Mouse (Mus musculus): ENCODE results near the gene Dcx. TPM values are rescaled to one million over a fixed set of nuclear protein-coding genes. Genes with fewer than 3 reads are reported as not detected.

The Dcx gene
- polyA plus RNA-seq, 1 experiment from 2014 or later, result 233 TPM

DNA sequence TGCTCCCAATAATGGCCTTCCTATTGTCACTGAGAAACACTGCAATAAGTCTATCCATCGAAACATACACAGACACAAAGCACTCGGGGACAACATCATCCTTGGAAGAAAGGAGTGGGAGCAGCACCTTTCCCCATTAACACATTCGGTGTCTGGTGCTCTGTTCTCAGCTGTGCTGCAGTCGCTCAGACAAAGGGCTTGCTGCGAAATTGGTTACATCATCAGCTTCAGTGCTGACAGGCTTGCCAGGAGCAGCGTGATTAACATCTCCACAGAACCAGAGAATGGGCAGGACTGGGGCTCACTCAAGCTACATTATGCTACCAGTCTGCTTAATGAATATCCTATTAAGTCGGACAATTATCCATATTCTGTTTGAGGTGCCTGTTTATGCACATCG, 30.8 kb downstream of the Dcx start:
- ATAC-seq (peak; percentile 91), DNase-seq (ENCODE audit: low spot score) (peak; percentile 92)
- no peaks in the 10 kb centered on the region for H3K27me3 ChIP-seq (replicated peaks; ENCODE audit: control insufficient read depth, insufficient read depth, low read length)
- H3K36me3 ChIP-seq (ENCODE audit: control insufficient read depth, insufficient read depth, low read length), result no peaks in the 10 kb centered on the region
- H3K9ac ChIP-seq (ENCODE audit: low read length), result peak overlapping the region; percentile 53
- peak overlapping the region; percentile 91 for H3K27ac ChIP-seq (ENCODE audit: low read depth, low read length)
- peaks cover 6% of the 10 kb centered on the region; the same call in 1 of the 2 replicates for H3K4me1 ChIP-seq (ENCODE audit: control insufficient read depth, insufficient read depth, low read length)
- peak overlapping the region; percentile 30 for H3K4me2 ChIP-seq (ENCODE audit: low read length)
- no peaks in the 10 kb centered on the region for H3K9me3 ChIP-seq (replicated peaks; ENCODE audit: control insufficient read depth, low read length)
- H3K4me3 ChIP-seq (ENCODE audit: low read depth, low read length), result no peak overlapping the region
- 29% methylated on average over 8 of the region's 8 CpGs for WGBS

DNA sequence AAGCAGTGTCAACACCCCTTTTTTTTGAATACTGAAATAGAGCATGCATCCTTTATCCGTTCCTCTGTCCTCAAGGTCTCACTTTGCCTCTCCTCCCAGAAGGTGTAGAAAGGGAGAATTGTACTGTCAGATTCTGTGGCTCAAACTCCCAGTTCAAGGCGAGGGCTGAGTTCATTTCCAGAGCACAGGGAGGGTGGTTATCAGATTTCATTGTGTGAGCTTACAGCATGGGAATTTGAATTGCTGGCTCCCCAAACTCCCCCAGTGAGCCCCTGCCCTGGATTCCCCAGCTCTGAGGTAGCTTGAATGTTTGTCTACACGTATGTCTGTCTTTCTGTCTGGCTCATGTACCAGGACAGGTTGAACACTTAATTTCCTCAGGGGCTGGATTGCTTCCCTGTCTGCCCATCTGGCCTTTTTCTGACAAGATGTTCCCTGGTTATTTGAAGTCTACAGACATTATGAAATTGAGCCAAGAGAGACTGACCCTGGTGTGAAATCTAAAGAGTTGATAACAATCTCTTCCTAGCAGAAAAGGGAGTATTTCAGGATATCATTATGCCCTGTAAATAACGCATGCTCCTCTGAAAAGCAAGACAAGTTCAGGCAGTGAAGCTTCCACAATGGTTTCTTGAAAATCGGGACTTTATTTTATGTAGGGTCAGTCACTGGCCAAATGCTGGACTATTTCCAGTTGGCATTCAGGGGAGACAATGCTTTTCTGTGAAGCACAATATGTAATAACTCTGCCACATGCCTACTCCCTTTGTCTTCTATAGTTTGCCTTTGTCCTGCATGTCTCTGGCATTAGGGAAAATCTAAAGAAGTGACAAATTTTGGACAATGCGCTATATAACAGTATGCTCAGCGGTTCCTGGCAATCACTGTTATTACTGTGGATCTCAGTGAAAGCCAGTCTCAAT, 35.5 kb downstream of the Dcx start:
- Histone ChIP-seq H3K4me2 (ENCODE audit: low read length) (no peak overlapping the region), H3K36me3 (ENCODE audit: control insufficient read depth, insufficient read depth, low read length) (no peaks in the 10 kb centered on the region), H3K27ac (ENCODE audit: low read depth, low read length) (0 out of 2 replicates have a peak overlapping the region, but pooled peaks have one; percentile 52), H3K9me3 (replicated peaks; ENCODE audit: control insufficient read depth, low read length) (no peaks in the 10 kb centered on the region), H3K4me3 (ENCODE audit: low read depth, low read length) (no peak overlapping the region), H3K4me1 (ENCODE audit: control insufficient read depth, insufficient read depth, low read length) (peaks cover 4% of the 10 kb centered on the region; the same call in 1 of the 2 replicates), H3K27me3 (replicated peaks; ENCODE audit: control insufficient read depth, insufficient read depth, low read length) (no peaks in the 10 kb centered on the region), H3K9ac (ENCODE audit: low read length) (no peak overlapping the region)
- whole genome bisulfite sequencing, result 62% methylated on average over 7 of the region's 7 CpGs
- DNase-seq (ENCODE audit: low spot score) (peak; percentile 33), ATAC-seq (no peak)

DNA sequence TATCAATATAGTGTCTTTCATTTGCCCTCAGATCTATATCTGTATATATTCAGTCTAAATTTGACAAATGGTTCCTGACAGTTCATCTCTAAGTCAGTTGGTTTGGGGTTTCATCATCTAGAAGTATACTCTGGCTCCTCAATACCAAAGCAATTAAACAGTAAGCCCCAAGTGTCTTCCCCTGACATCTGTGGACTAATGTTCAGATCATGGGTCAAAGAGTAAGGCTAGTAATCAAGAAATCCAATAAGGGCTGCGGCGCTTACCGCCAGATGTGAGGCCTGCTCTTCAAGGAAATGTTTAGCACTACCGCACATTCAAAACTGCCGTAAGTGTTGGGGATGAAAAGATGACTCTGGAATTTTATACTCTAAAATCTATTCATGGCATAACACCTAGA, 36.2 kb downstream of the Dcx start:
- Histone ChIP-seq H3K4me3 (ENCODE audit: low read depth, low read length) (no peak overlapping the region), H3K27me3 (replicated peaks; ENCODE audit: control insufficient read depth, insufficient read depth, low read length) (no peaks in the 10 kb centered on the region), H3K9me3 (replicated peaks; ENCODE audit: control insufficient read depth, low read length) (no peaks in the 10 kb centered on the region), H3K4me1 (ENCODE audit: control insufficient read depth, insufficient read depth, low read length) (peaks cover 4% of the 10 kb centered on the region; the same call in 1 of the 2 replicates), H3K27ac (ENCODE audit: low read depth, low read length) (no peak overlapping the region), H3K4me2 (ENCODE audit: low read length) (no peak overlapping the region), H3K36me3 (ENCODE audit: control insufficient read depth, insufficient read depth, low read length) (no peaks in the 10 kb centered on the region), H3K9ac (ENCODE audit: low read length) (no peak overlapping the region)
- DNase-seq (ENCODE audit: low spot score) (no peak), ATAC-seq (no peak)
- 95% methylated on average over 5 of the region's 5 CpGs for WGBS

DNA sequence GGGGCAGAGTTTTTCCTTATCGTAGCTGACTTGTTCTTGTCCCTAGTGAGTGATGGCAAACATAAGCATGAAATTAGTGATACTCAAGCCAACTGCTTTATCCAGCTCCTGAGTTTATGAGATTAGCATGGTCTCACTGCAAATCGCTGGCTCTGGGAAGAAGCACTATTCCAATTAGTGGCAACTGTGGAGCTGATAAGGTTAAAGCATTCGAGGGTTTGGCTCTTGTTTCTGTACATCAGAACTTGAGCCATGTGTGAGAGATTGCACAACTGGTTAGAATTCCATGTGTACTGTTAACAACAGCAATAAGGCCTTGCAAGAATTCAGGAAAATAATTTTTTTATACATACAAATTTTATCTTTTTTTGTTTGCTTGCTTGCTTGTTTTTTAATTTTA, 39.9 kb downstream of the Dcx start:
- WGBS, result 69% methylated on average over 3 of the region's 3 CpGs
- Histone ChIP-seq H3K4me1 (ENCODE audit: control insufficient read depth, insufficient read depth, low read length) (no peaks in the 10 kb centered on the region; the same call in 1 of the 2 replicates), H3K27me3 (replicated peaks; ENCODE audit: control insufficient read depth, insufficient read depth, low read length) (no peaks in the 10 kb centered on the region), H3K27ac (ENCODE audit: low read depth, low read length) (no peak overlapping the region), H3K9ac (ENCODE audit: low read length) (no peak overlapping the region), H3K4me2 (ENCODE audit: low read length) (no peak overlapping the region), H3K4me3 (ENCODE audit: low read depth, low read length) (no peak overlapping the region), H3K9me3 (replicated peaks; ENCODE audit: control insufficient read depth, low read length) (no peaks in the 10 kb centered on the region), H3K36me3 (ENCODE audit: control insufficient read depth, insufficient read depth, low read length) (no peaks in the 10 kb centered on the region)
- DNase-seq (ENCODE audit: low spot score) (no peak), ATAC-seq (no peak)

DNA sequence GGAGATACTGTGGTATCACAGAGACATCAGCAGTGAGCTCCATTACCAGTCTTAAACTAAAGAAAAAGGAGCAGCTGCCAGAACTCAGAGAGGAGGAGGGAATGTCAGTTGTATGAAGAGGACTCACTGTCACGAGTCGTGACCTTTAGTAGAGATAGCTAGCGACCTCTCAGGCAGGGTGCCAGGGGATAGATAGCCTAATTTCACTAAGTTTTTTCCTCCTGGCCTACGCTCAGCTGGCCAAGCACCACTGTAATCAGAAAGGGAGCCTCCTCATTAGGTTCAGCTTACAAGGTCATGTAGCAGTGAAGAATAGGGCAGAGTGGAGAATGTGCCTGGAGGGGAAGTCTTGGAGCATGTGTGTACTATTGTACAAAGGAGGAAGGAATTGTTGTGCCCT, 47.3 kb downstream of the Dcx start:
- no peak overlapping the region for H3K4me2 ChIP-seq (ENCODE audit: low read length)
- no peaks in the 10 kb centered on the region for H3K9me3 ChIP-seq (replicated peaks; ENCODE audit: control insufficient read depth, low read length)
- 63% methylated on average over 4 of the region's 4 CpGs for WGBS
- no peaks in the 10 kb centered on the region for H3K27me3 ChIP-seq (replicated peaks; ENCODE audit: control insufficient read depth, insufficient read depth, low read length)
- H3K4me3 ChIP-seq (ENCODE audit: low read depth, low read length), result no peak overlapping the region
- H3K4me1 ChIP-seq (ENCODE audit: control insufficient read depth, insufficient read depth, low read length), result peaks cover 9% of the 10 kb centered on the region
- H3K27ac ChIP-seq (ENCODE audit: low read depth, low read length), result no peak overlapping the region; the same call in 1 of the 2 replicates
- no peak overlapping the region for H3K9ac ChIP-seq (ENCODE audit: low read length)
- no peaks in the 10 kb centered on the region for H3K36me3 ChIP-seq (ENCODE audit: control insufficient read depth, insufficient read depth, low read length)
- DNase-seq (ENCODE audit: low spot score), result no peak
- no peak for ATAC-seq

DNA sequence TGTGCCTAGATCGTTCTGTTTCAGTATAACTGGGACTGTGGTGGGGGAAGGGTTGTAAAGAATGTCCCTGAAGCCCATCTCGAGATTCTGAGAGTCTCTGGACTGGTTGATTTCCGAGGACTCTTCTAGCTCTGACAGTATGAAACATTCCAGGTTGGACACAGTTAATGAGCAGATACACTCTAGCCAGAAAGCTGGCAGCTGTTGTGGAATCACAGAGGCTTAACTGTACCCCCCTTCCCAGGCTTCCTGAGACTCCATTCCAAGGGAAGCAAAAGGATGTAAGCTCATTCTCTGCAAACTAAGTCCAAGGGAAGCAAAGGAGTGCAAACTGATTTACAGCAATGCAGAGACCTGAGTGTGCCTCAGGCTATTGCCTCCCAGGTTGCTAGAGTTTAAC, 48.2 kb downstream of the Dcx start:
- no peak overlapping the region for H3K4me3 ChIP-seq (ENCODE audit: low read depth, low read length)
- H3K9ac ChIP-seq (ENCODE audit: low read length), result no peak overlapping the region
- no peaks in the 10 kb centered on the region for H3K27me3 ChIP-seq (replicated peaks; ENCODE audit: control insufficient read depth, insufficient read depth, low read length)
- DNase-seq (ENCODE audit: low spot score) (no peak), ATAC-seq (no peak)
- H3K36me3 ChIP-seq (ENCODE audit: control insufficient read depth, insufficient read depth, low read length), result no peaks in the 10 kb centered on the region
- 0 out of 2 replicates have a peak overlapping the region, but pooled peaks have one; percentile 21 for H3K27ac ChIP-seq (ENCODE audit: low read depth, low read length)
- WGBS, result 34% methylated on average over 3 of the region's 3 CpGs
- H3K4me2 ChIP-seq (ENCODE audit: low read length), result no peak overlapping the region
- H3K4me1 ChIP-seq (ENCODE audit: control insufficient read depth, insufficient read depth, low read length), result peaks cover 9% of the 10 kb centered on the region
- H3K9me3 ChIP-seq (replicated peaks; ENCODE audit: control insufficient read depth, low read length), result no peaks in the 10 kb centered on the region

DNA sequence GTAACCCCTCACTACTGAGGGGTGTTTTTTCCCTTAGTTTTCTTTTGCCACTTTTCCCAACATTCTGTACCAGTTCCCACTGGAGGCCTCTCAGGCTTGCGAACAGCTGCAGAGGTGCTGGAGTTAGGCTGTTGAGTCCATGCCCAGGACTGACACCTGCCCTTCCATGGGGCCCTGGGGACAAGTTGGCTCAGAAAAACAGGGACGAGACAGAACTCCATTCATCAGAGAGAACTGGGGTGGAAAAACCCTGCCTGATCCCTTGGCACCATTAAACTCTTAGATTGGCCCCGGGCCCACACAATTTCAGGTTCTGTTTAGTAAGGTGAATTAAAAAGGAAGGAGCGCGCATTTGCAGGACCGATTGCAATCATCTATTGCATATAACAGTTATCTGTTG, 48.8 kb downstream of the Dcx start:
- Histone ChIP-seq H3K4me1 (ENCODE audit: control insufficient read depth, insufficient read depth, low read length) (peaks cover 9% of the 10 kb centered on the region), H3K4me2 (ENCODE audit: low read length) (no peak overlapping the region), H3K27me3 (replicated peaks; ENCODE audit: control insufficient read depth, insufficient read depth, low read length) (no peaks in the 10 kb centered on the region), H3K9me3 (replicated peaks; ENCODE audit: control insufficient read depth, low read length) (no peaks in the 10 kb centered on the region), H3K4me3 (ENCODE audit: low read depth, low read length) (no peak overlapping the region), H3K27ac (ENCODE audit: low read depth, low read length) (no peak overlapping the region), H3K9ac (ENCODE audit: low read length) (no peak overlapping the region), H3K36me3 (ENCODE audit: control insufficient read depth, insufficient read depth, low read length) (no peaks in the 10 kb centered on the region)
- WGBS, result 55% methylated on average over 6 of the region's 6 CpGs
- no peak; the same call in 1 of the 2 replicates for ATAC-seq
- no peak for DNase-seq (ENCODE audit: low spot score)

DNA sequence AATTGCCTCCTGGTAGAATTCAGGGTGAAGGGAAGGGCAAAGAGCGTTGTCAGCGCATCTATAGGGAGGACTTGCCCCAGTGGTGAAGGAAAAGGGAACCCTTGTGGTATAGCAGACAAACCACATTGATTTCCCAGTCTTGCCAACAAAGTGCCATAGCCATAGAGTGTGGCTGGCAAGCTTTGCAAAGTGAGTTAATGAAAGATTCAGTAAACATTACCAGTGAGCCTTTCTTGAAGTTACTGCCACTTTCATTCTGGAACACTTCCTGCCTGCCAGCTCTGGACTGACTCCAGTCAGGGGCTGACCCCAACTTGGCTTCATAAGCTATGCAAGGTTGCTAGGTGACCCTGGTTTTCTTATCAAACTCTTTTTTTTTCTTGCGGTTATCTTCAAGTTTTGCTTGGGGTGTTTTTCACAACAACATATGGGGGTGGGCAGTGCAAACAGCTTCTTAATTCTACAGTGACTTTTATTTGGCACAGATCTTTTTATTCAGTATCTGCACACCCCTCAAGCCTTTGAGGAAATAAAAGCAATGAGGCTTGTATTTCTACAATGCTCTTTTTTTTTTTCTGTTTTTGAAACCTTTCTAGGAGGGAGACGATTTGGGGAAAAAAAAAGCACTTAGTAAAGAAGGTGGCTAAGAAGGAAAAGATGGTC, 51.2 kb downstream of the Dcx start:
- WGBS, result 51% methylated on average over 4 of the region's 4 CpGs
- Histone ChIP-seq H3K9me3 (replicated peaks; ENCODE audit: control insufficient read depth, low read length) (no peaks in the 10 kb centered on the region), H3K9ac (ENCODE audit: low read length) (no peak overlapping the region), H3K36me3 (ENCODE audit: control insufficient read depth, insufficient read depth, low read length) (peaks cover under 1% of the 10 kb centered on the region; the same call in 1 of the 2 replicates), H3K27ac (ENCODE audit: low read depth, low read length) (peak overlapping the region; percentile 52; the same call in 1 of the 2 replicates), H3K27me3 (replicated peaks; ENCODE audit: control insufficient read depth, insufficient read depth, low read length) (no peaks in the 10 kb centered on the region), H3K4me2 (ENCODE audit: low read length) (no peak overlapping the region), H3K4me3 (ENCODE audit: low read depth, low read length) (no peak overlapping the region), H3K4me1 (ENCODE audit: control insufficient read depth, insufficient read depth, low read length) (peaks cover 9% of the 10 kb centered on the region)
- DNase-seq (ENCODE audit: low spot score), result peak; percentile 77
- ATAC-seq, result peak; percentile 83

Data from forebrain, embryonic 14.5 days (tissue).